Mouse (Mus musculus) common myeloid progenitor, adult 5-6 weeks (primary cell): Measurements from ENCODE around the gene Trim9. TPM values are rescaled to one million over a fixed set of nuclear protein-coding genes. Genes with fewer than 3 reads are reported as not detected.
A peak's percentile ranks its signal among the peaks of the same experiment; 100 is the strongest.

Experiments
- ATAC-seq: replicated peaks from 2 replicates; pipeline ENCODE4 v1.8.0; 2016; ENCODE audit warnings: low read depth, mild to moderate bottlenecking, moderate TSS enrichment, inconsistent platforms; ENCODE audit not compliant: poor library complexity, severe bottlenecking
- total RNA-seq: library from RNA; stranded (forward); fragments of 200-1000, 187-1606 nt; gene quantifications from 2 replicates; pipeline ENCODE4 v1.2.3, GENCODE M21; 2017

The Trim9 gene
- total RNA-seq, 1 experiment from 2014 or later: 0.18 TPM

DNA sequence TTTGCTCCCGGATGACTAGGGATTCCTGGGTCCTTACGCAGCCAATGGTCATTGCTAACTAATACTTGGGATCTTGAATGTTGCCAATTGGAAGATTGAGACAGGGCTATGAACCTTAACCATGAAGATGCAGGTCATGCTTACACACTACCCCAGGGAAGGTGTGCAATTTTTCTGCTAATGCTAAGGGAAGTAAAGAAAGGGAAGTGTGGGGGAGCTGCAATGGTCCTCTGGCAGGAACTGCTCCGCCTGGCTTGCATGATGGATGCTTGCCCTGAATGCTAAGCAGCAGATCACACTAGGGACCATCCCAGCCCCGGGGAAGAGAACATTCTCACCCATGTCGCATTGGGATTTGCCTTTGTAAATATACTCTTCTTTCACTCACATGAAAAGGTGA is 126.0 kb downstream of the Trim9 start:
- peak; percentile 30; the same call in 1 of the 2 replicates for ATAC-seq

DNA sequence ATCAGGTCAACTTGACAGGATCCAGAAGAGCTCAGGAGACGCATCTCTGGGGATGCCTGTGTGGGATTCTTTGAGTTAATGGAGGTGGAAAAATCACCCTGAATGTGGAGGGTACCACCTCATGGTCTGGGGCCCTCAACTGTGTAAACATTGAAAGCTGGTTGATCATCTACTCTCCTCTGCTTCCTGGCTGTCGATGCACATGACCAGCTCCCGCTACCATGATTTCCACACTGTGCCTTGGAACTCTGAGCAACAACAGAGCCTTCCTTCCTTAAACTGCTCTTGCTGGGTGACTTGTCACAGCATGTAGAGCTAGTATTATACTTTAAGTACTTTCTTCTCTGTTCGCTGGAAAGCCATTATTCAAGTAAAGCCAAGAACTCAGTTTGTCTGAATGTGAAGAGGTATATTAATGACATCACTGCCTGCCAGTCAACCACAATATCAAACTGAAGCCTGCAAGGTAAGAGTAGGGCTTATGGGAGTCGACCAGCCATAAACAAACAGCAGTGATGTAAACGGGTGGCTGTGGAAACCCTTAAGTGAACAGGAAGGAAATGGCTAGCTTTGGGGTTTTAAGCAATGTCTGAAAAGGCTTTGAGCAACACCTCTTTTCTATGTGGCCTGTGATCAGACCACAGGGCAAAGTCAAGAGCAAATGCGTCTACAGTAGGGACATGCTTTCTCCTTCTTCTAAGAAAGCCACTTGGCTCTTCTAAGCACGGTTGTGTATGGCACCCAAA is 128.4 kb downstream of the Trim9 start:
- ATAC-seq: peak; percentile 91

DNA sequence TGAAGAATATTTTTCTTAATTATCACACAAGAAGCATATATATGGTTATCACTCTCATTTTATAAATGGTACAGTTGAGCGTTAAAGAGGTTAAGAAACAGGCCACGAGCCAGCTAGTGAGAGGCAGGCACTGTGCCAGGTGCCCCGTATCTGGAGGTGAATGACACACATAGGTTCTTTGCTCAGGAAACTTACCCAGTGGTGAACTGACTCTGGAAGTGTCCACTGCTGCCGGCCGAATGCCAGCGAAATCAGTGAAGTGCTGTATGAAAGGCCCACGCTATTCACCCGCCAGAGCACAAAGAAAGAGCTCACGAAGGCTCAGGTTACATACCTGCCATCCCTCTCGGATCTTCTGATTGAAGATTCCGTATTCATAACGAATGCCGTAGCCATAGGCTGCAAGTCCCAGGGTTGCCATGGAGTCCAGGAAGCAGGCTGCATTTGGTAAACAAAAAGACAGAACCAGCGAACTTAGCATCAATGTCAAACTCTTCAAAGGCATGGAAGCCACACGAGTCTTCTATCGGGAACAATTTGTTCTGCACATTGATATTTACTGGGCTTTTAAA is 131.1 kb downstream of the Trim9 start:
- ATAC-seq: no peak

DNA sequence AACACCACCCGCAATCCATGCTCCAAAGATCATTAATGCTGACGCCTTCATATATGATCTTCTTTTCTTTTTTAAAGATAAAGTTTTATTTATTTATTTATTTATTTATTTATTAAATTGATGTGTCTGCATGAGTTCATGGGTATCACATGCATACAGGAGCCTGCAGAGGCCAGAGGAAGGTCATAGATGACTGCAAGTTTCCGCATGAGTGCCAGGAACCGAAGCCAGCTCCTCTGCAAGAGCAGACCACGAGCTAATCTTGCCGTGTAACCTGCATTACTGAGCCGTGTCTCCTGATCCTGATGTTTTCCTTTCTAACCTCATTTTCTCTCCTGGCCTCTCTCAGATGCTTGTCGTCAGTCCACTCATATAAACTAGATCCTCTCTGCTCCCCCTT is 133.1 kb downstream of the Trim9 start:
- ATAC-seq: no peak

DNA sequence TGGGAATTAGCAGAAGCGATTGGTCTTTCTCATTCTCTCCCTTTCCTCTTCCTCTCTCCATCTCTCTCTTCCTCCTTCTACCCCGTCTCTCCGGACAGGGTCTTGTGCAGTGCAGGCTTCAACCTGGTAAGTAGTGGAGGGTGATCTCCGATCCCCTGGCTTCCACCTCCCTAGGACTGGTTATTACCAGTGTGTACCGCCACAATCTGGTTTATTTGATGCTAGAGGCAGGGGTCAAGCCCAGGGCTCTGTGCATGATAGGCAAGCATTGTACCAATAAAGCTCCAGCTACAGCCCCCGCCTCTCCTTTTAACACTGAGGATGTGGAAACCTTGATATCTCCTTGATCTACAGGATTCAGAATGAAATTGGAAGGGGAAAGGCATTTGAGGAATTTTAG is 133.8 kb downstream of the Trim9 start:
- no peak for ATAC-seq

DNA sequence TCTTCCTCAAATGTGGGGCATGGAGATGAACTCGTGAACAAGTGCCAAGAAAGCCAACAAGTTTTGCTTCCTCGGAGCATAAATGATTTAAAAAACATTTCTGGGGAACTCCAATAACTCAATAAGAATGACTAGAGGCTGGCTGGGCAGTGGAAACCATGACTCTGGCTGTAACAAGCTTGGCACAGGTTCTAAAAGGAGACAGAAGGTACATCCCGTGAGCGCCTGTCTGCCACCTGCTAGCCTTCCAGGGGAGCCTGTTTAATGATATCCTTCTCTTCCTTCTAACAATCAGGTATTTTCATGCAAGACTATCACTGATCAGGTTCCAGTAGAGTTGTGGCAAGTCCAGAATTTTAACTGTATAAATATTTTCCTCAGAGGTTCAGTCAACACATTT is 134.9 kb downstream of the Trim9 start:
- ATAC-seq: no peak

DNA sequence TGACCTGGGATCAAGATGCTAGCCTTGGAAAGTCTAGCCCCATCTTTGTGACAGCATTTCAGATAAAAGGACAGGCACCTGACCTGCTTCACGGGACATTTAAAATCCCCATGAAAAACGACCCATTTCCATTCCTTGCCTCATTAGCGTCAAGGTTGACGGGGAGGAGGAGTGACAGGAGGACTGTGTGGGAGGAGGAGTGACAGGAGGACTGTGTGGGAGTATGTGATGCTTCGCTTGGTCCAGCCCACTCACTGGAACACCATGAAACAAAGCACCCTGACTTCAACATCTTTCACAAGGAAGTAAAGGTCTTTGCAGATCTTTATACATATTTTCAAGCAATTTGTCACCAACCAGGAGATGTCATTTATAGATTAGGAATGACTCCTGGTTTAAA is 139.2 kb downstream of the Trim9 start:
- ATAC-seq: no peak

DNA sequence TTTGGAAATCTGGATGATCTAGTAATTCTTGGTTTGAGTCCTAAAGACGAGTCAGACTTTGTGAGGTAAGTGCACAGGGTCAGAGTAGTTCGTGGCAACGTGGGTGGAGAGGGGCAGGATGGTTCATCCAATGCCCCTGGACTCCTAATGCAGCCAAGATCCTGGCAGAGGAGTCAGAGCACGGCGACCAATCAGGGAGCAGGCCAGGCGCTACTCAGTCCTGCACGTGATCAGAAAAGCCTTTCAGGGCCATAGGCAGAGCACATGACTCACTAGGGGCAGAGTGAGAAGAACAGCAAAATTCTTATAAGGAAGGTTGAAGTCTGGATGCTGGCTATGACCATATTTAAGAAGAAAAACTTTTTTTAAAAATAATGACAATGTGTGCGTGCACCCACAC is 143.0 kb downstream of the Trim9 start:
- no peak for ATAC-seq

DNA sequence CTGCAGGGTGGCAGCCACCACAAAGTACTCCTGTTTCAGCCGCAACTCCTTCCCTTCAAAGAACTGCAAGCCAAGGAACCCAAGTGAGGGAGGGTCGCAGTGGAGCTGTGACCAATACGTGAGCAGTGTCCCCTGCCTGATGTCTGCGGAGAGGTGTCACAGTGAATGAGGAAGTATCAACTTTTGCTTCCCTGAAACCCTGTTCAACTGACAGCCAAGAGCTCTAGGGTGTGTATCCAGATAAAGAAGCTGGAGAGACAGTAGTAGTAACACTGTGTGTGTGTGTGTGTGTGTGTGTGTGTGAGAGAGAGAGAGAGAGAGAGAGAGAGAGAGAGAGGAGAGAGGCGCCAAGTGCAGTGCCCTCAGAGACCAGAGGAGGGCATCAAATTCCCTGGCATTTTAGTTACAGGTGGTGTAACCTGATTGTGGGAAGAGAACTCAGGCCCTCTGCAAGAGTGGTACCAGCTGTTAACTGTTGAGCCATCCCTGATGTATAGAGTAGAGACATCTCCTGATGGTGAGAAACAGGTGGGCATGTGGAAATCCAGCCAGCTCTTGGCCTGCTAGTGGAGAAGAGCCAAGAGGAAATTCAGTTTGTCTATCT is 145.4 kb downstream of the Trim9 start:
- peak; percentile 91 for ATAC-seq

DNA sequence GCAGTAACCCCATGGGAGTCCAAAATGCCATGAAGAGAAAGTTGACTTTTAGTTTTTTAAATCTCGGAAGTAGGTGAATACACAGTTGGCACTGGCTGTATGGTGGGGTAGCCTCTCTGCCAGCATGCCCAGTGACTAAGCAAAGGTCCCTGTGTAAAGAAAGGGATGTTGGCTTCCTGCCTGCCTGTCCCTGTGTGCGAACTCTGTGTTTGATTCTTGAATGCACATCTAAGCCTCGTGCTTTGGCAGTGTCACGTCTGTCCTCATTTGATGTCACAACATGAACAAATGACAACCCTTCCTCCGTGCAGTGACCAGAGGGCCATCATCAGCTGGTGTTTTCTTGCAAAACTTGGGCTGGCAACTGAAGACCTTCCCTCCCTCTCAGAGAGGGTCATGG is 151.1 kb downstream of the Trim9 start:
- ATAC-seq: no peak

DNA sequence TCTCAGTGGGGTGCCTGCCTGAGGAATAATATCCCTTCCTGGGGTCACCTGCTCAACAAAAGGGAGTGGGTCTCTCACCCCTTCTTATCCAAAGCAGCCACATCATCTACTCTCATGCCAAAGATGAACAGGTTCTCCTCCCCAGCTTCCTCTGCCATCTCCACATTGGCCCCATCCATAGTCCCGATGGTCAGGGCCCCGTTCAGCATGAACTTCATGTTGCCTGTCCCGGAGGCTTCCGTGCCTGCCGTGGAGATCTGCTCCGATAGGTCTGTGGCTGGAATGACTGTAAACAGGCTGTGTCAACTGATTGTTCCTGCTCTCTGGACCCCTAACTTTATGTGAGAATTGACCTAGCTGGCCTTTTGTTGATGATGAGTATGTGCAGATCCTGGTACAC is 152.0 kb downstream of the Trim9 start:
- ATAC-seq: no peak

Other genes with a start within 250 kb of the Trim9 start
- gene Nin, start 233.9 kb downstream of the Trim9 start, total RNA-seq: 91.7 and 99.8 TPM in 2 replicates
- not detected in 2 replicates for gene Abhd12b, start 193.5 kb downstream of the Trim9 start, total RNA-seq
- gene Pygl, start 116.1 kb downstream of the Trim9 start, total RNA-seq: 50.0 and 58.2 TPM in 2 replicates
- 97.5 and 108 TPM in 2 replicates for gene Tmx1, start 105.5 kb upstream of the Trim9 start, total RNA-seq